Mouse (Mus musculus) frontal cortex, adult (tissue): ENCODE data around the gene Trim2.
A peak's percentile ranks its signal among the peaks of the same experiment; 100 is the strongest.

Experiments
- ATAC-seq: cut with Nextera tagmentation; 2 replicates; pipeline ENCODE4 v1.9.2; 2017; ENCODE audit warnings: mild to moderate bottlenecking, moderate library complexity, mixed read lengths; ENCODE audit not compliant: low TSS enrichment

Gene Trim2

DNA sequence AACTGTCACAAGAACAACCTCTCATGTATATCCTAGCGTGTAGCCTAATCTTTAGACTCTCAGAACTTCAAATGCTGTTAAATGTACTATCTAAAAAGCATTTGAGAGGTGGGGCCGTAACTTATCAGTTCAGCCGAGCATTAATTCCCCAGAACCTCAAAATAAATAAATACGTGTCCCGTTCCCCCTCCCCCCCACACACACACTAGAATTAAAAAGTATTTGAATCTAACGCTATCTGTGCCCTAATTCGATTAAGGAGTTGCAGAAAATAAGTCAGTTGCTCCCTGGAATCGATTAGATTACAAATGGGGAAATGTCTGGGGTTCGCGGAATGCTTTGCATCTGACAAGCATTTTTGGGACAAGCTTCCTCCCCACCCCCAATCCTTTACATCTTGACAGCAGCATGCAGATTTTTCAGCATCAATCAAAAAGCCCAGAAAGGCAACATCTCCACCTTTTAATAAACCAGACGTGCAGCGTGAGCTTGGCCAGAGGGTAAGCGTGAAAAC is 48.1 kb downstream of the Trim2 start:
- ATAC-seq = no peak

- no peak for ATAC-seq
Observed at GRCm38 (mm10) chr3:84257989-84258517, 48.6 kb downstream of the Trim2 start.

DNA sequence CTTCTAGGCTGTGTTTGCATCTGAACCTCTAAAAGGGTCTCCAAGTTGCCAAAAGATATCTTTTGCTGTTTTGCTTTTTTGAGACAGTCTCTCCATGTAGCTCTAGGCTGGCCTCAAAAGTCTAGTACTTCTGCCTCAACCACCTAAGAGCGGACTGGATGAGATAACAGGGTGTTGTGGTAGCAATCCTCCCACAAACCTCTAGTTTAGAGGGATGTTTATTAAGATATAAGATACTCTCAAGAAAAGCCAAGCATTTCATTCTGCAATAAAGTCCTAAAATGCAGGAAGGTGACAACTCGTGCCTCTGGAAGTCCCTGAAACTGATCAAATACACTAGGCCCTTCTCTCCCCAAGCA is 52.2 kb downstream of the Trim2 start:
- ATAC-seq = no peak

DNA sequence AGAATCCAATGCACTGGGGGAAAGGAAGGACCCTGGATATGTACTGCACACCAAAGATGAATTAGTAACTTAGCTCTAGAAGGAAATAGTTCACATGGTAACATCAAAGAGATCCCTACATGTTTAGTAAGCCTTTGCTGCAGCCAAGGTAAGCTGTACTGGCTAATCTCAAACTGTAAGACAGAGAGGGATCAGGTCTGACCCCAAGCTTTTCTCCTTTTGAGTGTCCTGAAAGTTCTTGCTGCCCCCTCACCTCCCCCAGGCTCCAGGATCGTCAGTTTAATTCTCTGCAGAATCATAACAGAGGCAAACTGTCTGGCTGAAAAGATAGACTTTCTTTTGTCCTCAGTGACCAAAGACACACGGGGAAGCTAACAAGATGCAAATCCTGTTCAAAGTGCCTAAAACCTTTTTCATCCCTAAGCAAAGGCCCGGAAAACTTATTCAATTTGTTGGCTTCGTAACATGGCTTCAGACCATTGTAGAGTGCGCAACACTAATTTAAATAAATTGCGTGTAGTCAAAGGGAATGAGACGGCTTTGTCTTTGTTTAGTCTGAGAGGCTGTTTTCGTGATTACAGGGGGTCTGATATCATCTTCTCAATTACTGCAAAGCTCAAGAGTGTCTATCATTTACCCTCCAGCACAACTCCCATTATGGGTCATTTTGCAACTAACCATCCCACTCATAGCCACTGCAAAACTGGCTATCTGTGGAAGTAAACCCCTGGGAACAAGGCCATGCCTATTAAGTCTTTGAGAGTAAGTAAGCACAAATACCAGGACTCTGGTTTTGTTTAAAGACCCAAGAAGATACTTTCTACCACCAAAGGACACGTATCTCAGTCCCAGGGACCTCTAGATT is 52.8 kb downstream of the Trim2 start:
- ATAC-seq = no peak

DNA sequence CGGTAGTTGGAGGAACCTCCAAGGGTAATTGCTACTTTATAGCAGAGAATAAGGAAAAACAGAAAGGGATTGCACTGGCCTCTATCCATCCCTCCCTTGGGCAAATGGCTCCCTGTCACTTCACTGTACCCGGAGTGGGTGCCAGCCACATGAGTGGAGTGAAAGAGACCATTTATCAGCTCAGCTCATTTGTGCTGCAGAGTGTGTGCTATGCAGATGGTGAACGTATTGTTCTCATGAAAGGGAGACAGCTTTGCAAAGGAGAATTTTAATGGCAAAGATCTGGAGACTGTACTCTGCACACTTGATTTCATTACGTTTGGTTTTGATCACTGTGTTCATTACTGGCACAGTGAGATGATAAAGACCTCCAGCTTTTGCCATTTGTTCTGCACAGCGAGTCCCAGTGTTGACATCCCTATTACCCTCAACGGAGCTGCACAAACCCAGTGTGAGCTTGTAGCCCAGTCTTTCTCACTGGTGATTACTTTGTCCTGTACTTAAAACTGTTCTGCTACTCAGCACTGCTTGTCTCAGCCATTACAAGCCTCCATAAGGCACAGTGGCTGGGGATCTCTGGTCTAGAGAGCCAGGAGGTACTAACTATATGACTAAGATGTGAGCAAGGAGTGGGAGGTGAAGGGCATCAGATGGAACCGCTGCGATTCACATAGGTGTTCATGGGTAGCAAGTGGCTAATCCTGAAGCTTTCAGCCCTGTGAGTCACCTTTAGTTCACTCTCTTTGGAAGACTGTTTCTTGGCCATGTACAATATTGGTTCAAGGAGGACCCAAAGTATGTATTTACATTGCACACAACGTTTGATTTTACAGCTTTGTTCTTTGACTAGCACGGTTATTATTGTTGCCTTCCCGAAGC is 53.7 kb downstream of the Trim2 start:
- ATAC-seq = peak; percentile 67

- ATAC-seq = no peak
Observed at GRCm38 (mm10) chr3:84251721-84252120, 55.0 kb downstream of the Trim2 start.

DNA sequence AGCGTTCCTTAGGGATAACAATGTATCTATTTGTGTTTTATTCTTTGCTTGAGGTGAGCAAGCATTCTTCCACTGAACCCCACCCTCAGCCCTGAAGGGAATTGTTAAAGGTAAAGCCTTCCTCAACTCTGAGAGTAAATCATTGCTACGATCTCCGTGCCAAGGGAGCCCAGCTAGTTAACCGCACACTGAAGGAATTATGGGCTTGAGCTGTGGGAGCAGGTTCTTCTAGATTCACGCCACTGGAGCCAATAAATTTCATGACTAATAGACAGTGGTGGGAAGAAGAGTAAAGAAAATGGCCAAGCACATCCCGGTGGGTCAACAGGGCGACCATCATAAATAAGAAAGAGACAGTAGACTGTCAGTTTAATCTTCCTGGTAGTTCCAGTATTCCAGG is 56.4 kb downstream of the Trim2 start:
- ATAC-seq = no peak

DNA sequence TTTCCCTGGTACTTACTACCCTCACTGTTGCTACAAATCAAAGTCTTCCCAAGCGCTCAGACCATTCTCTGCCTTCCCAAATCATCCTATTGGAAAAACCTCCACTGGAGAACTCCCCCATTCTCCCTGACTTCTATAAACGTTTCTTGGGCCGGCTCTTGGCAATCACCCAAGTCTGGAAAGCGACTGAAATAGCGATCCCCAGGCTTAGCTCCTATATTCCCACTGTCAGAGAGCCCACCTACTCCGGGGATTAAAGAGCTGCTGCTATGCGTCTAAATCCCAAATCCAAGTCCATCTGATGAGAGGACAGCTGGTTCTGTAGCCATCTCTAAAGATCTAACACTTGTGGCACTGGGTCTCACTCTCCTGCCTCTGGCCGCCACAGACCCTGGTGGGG is 58.9 kb downstream of the Trim2 start:
- no peak for ATAC-seq

GRCm38 (mm10) chr3:84246421-84246861 is 60.2 kb downstream of the Trim2 start:
- ATAC-seq = peak; percentile 96

DNA sequence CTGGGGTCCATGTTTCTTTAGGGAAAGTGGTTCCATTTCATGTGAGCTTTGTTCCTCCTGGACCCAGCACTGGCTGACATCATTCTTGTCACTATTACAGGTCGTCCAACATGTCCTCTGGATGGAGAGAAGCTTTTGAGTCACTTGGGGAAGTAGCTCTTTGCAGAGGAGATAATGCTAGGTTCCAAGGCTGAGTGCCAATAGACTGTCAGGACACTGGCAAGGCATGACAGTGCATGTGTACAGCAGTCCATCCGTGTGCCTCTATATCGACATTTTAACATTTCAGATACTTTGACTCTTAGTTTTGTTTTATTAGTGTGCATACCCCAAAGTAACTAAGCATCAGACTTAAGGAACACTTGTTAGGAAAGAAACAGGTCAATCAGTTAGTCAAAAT is 63.6 kb downstream of the Trim2 start:
- no peak for ATAC-seq

DNA sequence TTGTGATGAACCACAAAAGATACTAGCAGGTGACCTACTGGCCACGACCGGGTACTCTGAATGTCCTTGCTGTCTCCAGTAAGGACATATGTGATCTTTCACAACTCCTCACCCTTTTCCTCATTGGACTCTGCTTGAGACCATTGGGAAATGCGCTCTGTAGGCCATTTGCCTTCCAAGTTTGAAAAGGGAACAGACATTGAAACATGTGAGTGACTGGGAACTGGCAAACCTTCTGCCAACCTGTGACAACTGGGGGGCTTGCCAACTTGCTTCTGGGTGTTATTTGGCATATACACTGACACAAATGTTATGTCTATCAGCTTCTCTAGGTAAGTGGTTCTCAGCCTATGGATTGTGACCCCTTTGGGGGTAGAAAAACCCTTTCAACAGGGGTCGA is 64.2 kb downstream of the Trim2 start:
- no peak for ATAC-seq

DNA sequence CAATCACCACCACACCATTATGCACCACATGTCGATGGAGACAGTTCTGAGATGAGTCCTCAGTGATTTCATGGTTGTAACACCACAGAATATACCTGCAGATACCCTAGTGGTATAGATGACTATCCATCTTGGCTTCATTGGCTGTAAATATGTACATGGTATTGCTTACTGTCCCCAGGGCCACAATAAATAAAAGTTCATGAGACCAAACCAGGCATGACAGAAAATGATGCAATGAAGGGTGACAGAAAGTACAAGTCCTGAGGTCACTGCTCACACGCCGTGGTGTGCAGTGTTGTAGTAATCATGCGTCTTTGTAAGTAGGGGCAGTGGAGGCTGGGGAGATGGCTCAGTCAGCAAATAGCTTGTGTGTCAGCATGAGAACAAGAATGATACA is 65.6 kb downstream of the Trim2 start:
- ATAC-seq = no peak

GRCm38 (mm10) chr3:84235420-84236304 is 71.0 kb downstream of the Trim2 start:
- ATAC-seq = no peak

- ATAC-seq = no peak
Observed at GRCm38 (mm10) chr3:84234562-84234961, 72.1 kb downstream of the Trim2 start.

DNA sequence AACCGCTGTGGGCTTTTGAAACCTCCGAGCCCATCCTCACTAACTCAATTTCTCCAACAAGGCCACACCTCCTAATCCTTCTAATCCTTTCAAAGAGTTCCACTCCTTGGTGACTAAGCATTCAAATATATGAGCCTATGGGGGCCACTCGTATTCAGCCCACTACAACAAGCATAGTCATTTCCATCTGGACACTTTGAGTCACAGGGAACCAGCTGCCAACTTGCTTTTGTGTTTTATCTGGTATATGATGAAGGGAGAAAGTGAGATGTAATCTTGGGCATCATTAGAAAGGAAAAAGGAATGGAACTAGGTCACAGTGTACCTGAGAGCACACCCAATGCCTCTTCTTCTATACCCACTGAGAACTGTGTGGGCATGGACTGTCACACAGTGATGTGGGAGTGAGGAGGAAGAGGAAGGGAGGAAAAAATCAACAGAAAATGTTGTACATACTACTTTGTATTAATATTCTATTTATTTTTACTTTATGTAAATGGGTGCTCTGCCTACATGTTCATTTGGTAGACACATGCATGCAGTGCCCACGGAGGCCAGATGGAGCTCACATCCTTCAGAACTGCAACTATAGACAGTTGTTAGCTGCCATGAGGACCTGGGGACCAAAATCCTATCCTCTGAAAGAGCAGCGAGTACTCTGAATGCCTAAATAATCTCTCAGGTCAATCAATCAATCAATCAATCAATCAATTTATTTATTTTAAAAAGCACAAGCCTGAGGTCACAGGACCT is 72.8 kb downstream of the Trim2 start:
- ATAC-seq = peak; percentile 69

GRCm38 (mm10) chr3:84232312-84232711 is 74.4 kb downstream of the Trim2 start:
- no peak for ATAC-seq

DNA sequence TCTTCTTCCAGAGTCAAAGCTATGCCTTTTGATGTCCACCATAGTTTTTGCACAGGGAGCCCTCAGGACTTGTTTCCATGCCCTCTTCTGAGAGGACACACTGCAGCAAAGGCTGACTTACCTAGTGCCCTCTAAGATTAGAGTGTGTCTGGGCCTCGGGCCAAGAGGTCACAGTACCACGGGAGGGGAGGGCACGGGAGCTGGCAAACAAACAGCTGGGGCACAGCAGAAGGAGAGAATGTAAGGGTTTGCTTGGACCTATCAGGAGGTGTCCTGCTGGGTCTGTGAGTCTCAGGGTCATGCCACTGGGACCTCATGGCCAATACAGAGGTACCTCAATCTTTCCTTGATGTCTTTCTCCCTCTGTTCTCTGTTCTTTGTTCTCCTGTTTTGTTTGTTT is 75.7 kb downstream of the Trim2 start:
- ATAC-seq = no peak

GRCm38 (mm10) chr3:84228911-84229310 is 77.8 kb downstream of the Trim2 start:
- ATAC-seq = peak; percentile 13; the same call in 1 of the 2 replicates

DNA sequence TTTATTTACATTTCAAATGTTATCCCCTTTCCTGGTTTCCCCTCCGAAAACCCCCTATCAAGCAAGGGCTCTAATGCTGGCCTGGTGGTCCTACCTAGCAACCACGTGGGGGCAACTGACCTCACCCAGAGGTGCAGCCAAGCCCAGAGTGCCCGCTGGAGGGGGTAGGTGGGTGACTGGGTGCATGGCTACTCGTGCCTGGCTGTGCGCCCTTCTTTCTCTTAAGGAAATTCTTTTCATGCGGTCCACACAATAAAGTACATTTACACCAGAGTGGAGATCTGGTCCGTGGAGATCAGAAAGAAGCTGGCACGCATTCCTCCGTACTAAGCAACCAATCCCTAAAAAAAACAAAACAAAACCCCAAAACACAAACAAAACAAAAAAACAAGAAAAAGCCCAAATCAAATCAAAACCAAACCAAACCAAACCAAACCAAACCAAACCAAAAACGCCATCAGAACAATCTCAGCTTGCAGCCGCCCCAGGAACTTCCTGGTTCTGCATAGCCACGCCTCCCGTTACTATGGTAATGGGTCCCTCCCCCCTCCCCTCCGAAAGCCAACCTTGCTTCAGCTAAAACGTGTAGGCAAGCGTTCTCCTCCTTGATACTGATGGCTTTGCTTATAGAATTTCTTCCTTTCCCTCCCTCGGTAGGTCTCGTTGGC is 78.3 kb downstream of the Trim2 start:
- ATAC-seq = peak; percentile 75

DNA sequence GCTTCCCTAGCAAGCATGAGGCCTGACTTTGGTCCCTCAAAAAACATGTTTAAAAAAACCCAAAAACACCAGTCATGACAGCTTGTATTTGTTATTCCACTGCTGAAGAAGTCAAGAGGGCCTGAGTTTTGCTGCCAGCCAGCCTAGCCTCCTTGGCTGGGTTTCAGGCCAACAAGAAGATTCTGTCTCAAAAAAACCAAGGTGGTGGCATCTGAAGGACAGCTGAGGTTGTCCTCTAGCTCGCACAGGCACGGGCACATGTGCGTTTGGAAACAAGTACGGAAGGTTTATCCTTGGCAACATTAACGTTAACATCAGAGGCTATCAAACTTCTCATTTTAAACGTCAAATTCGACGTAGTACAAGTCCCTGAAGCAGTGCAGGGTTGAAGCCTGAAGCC is 79.0 kb downstream of the Trim2 start:
- no peak for ATAC-seq
